Mouse (Mus musculus) forebrain, embryonic 13.5 days (tissue): Measurements from ENCODE around the gene Creb5. TPM values are rescaled to one million over a fixed set of nuclear protein-coding genes. Genes with fewer than 3 reads are reported as not detected.
A peak's percentile ranks its signal among the peaks of the same experiment; 100 is the strongest.

Experiments used
- ATAC-seq: fragments of 200-750 bp; cut with Nextera tagmentation; 2 replicates; pipeline ENCODE4 v1.8.0; 2017
- H3K27ac ChIP-seq: fragments of 300-500 bp; sonication (generic); 2 replicates; pipeline ENCODE4 v1.5.1; 2015; ENCODE audit warnings: inconsistent platforms, mild to moderate bottlenecking, moderate library complexity
- H3K27me3 ChIP-seq: fragments of 300-500 bp; sonication (generic); 2 replicates; pipeline ENCODE4 v1.6.1; 2015; ENCODE audit warnings: mild to moderate bottlenecking, inconsistent platforms
- H3K36me3 ChIP-seq: fragments of 300-500 bp; sonication (generic); 2 replicates; pipeline ENCODE4 v1.6.1; 2015; ENCODE audit warnings: mild to moderate bottlenecking, inconsistent platforms; ENCODE audit not compliant: poor library complexity, severe bottlenecking
- H3K4me1 ChIP-seq: fragments of 300-500 bp; sonication (generic); 2 replicates; pipeline ENCODE4 v1.6.1; 2015; ENCODE audit warnings: inconsistent platforms
- H3K4me2 ChIP-seq: fragments of 300-500 bp; sonication (generic); 2 replicates; pipeline ENCODE4 v1.6.1; 2015; ENCODE audit warnings: inconsistent platforms, mild to moderate bottlenecking, moderate library complexity
- H3K4me3 ChIP-seq: fragments of 300-500 bp; sonication (generic); 2 replicates; pipeline ENCODE4 v1.5.1; 2015; ENCODE audit warnings: mild to moderate bottlenecking, inconsistent platforms
- H3K9ac ChIP-seq: fragments of 300-500 bp; sonication (generic); 2 replicates; pipeline ENCODE4 v1.6.1; 2015; ENCODE audit warnings: mild to moderate bottlenecking, inconsistent platforms
- H3K9me3 ChIP-seq: fragments of 300-500 bp; sonication (generic); replicated peaks from 2 replicates; pipeline ENCODE4 v1.6.1; 2016; ENCODE audit warnings: inconsistent platforms
- WGBS: fragments of 180-500 bp; shearing (Covaris S2); methylation state at CpG from one replicate; pipeline ENCODE4 v1.1.7; 2015; 5-methylcytosine and 5-hydroxymethylcytosine counted together
- polyA plus RNA-seq: library from polyadenylated mRNA; unstranded; fragments of >200 nt; fragmentation: Nextera tagmentation; extraction: Ambion mirVana; gene quantifications from 2 replicates; pipeline ENCODE4 v1.2.1, GENCODE M21; 2015

Gene Creb5
- polyA plus RNA-seq, 1 experiment from 2014 or later, result 31.7 TPM

DNA sequence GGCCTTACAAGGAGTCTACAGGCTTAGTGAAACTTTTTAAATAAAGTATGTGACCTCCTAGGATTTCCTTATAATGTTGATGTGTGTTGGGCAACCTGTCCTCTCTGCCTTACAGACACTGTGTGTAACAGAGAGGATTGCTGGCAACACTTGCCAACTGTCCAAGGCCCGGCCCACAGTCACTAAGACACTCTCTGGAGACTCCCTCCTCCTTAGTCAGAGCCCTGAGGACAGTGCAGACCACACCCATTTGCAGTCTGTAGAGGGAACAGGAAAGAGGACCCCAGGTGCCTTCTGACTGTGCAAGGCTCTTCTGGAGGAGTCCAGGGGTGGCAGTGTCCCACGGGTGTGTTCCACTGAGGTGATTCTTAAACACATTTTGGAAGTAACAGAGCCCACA lies 397.3 kb downstream of the Creb5 start:
- H3K27me3 ChIP-seq, result no peaks in the 10 kb centered on the region

GRCm38 (mm10) chr6:53685323-53685722 lies 398.3 kb downstream of the Creb5 start:
- H3K4me1 ChIP-seq, result peaks cover 13% of the 10 kb centered on the region; the same call in 1 of the 2 replicates
- H3K4me3 ChIP-seq, result no peak overlapping the region
- H3K9me3 ChIP-seq, result no peaks in the 10 kb centered on the region
- no peak overlapping the region for H3K27ac ChIP-seq
- no peak overlapping the region for H3K4me2 ChIP-seq
- no peak for ATAC-seq
- peaks cover 10% of the 10 kb centered on the region; the same call in 1 of the 2 replicates for H3K36me3 ChIP-seq
- no peak overlapping the region for H3K9ac ChIP-seq
- WGBS, result 90% methylated on average over 14 of the region's 14 CpGs
- H3K27me3 ChIP-seq, result no peaks in the 10 kb centered on the region

More for the DNA sequence above, 397.3 kb downstream of the Creb5 start:
- WGBS, result 74% methylated on average over 2 of the region's 2 CpGs
- no peak overlapping the region for H3K27ac ChIP-seq
- ATAC-seq, result no peak
- H3K9me3 ChIP-seq, result no peaks in the 10 kb centered on the region
- no peak overlapping the region for H3K4me3 ChIP-seq
- H3K36me3 ChIP-seq, result peaks cover 10% of the 10 kb centered on the region; the same call in 1 of the 2 replicates
- no peak overlapping the region for H3K4me2 ChIP-seq
- no peak overlapping the region for H3K9ac ChIP-seq
- peaks cover 10% of the 10 kb centered on the region; the same call in 1 of the 2 replicates for H3K4me1 ChIP-seq

DNA sequence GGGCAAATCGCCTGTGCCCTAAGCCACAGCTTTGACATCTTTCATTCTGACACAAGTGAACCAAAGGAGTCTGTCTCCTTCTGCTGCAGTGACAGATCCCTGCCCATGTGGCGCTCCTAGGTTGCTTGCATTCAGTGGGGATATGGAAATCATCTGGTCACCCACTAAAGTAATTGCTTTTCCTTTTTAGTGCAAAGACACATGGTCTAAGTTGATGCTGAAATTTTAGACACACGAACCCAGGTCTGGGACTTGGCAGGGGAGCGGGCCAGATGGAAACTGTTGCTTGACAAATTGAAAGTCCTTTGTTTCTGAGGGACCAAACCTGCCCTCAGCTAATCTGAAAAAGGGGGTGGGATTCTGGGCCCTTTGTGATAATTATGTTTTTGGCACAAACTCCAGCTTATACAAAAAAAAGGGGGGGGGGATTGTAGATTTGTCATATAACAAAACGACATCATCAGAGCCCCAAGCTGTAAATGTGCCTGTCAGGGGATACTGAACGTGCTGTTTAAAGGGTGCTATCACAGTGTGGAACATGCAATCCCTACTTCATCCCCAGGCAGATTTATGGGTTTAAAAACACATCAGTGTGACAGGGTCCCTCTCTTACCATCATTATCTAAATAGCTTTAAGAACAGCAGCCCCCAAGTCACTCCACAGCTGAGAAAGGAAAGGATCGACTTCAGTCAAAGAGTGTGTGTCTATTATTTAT lies 401.9 kb downstream of the Creb5 start:
- peak; percentile 62 for ATAC-seq
- peak overlapping the region; percentile 45; the same call in 1 of the 2 replicates for H3K27ac ChIP-seq
- H3K9me3 ChIP-seq, result no peaks in the 10 kb centered on the region
- H3K4me1 ChIP-seq, result peaks cover 13% of the 10 kb centered on the region; the same call in 1 of the 2 replicates
- no peak overlapping the region for H3K4me2 ChIP-seq
- WGBS, result 59% methylated on average over 7 of the region's 7 CpGs
- no peak overlapping the region for H3K9ac ChIP-seq
- no peaks in the 10 kb centered on the region for H3K27me3 ChIP-seq
- no peak overlapping the region for H3K4me3 ChIP-seq
- H3K36me3 ChIP-seq, result peaks cover 10% of the 10 kb centered on the region; the same call in 1 of the 2 replicates

DNA sequence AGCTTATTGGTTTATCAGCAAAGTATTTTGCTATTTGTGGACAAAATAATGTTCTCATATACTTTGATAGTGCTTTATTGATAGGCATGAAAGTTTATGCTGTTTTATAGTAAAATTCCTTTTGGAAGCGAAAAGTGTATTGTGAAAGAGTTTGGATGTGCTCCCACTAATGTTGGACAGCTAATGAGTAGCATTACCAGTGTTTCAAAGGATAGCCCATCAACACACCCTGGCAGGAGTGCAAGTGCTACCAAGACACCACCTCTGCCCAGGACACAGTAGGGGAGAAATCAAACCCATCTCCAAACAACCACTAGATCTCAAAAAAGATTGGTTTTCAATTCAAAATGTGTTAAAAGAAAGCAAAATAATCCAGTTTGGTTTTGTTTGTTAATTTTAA lies 403.9 kb downstream of the Creb5 start:
- WGBS, result 84% methylated on average over 1 of the region's 1 CpGs

GRCm38 (mm10) chr6:53695216-53695615 lies 408.1 kb downstream of the Creb5 start:
- Histone ChIP-seq H3K9ac (no peak overlapping the region), H3K4me1 (peaks cover 37% of the 10 kb centered on the region), H3K4me3 (no peak overlapping the region), H3K4me2 (no peak overlapping the region), H3K9me3 (no peaks in the 10 kb centered on the region), H3K27me3 (no peaks in the 10 kb centered on the region), H3K36me3 (no peaks in the 10 kb centered on the region), H3K27ac (no peak overlapping the region; the same call in 1 of the 2 replicates)
- no peak for ATAC-seq
- WGBS, result 71% methylated on average over 9 of the region's 9 CpGs

More for the DNA sequence above, 403.9 kb downstream of the Creb5 start:
- Histone ChIP-seq H3K36me3 (no peaks in the 10 kb centered on the region), H3K4me1 (peaks cover 22% of the 10 kb centered on the region), H3K4me3 (no peak overlapping the region), H3K9ac (no peak overlapping the region), H3K27me3 (no peaks in the 10 kb centered on the region), H3K27ac (no peak overlapping the region), H3K9me3 (no peaks in the 10 kb centered on the region), H3K4me2 (no peak overlapping the region)
- no peak for ATAC-seq

DNA sequence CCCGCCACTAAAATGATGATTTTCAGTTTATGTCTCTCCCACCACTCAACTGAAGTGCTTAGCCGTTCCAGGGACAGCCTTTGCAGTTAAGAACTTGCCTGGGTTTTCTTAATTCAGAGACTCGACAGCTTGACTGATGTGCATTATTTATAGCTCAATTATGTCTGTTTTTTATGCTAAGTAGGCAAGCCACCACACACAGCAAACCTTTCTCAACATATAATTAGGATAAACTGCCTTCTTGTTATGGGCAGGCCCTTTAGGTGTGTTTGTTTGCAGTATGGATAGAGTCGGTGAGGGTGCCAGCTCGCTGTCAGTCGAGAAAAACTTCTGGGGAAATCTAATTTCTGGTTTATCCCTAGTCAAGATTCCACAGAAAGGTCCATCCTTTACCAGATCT lies 409.4 kb downstream of the Creb5 start:
- 15% methylated on average over 6 of the region's 6 CpGs for WGBS
- Histone ChIP-seq H3K4me2 (peak overlapping the region; percentile 0; the same call in 1 of the 2 replicates), H3K9me3 (no peaks in the 10 kb centered on the region), H3K4me3 (no peak overlapping the region), H3K9ac (no peak overlapping the region), H3K4me1 (peaks cover 37% of the 10 kb centered on the region), H3K27ac (peak overlapping the region; percentile 63), H3K36me3 (no peaks in the 10 kb centered on the region), H3K27me3 (no peaks in the 10 kb centered on the region)
- peak; percentile 72 for ATAC-seq

DNA sequence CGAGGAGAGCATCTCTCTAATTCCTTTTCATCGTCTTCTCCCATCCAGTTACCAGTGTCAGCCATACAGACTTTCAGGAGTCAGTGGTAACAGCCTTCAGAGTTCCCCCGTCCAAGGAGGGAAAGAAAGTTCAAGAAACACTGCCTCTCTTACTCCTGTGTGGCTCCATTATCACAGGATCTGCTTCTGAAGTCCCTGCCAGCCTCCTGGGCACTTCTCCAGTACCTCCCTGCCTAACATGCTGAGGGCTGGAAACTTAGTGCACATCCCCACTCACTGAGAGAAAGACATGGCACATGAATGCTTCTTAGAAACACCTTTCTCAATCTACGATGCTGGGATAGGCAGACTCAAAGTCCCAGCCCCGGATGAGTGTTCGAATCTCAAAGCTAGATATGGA lies 409.9 kb downstream of the Creb5 start:
- ATAC-seq, result peak; percentile 25; the same call in 1 of the 2 replicates
- Histone ChIP-seq H3K27me3 (no peaks in the 10 kb centered on the region), H3K4me2 (peak overlapping the region; percentile 0; the same call in 1 of the 2 replicates), H3K4me3 (no peak overlapping the region), H3K27ac (peak overlapping the region; percentile 63), H3K36me3 (no peaks in the 10 kb centered on the region), H3K4me1 (peaks cover 37% of the 10 kb centered on the region), H3K9me3 (no peaks in the 10 kb centered on the region), H3K9ac (no peak overlapping the region)
- 56% methylated on average over 6 of the region's 6 CpGs for WGBS

GRCm38 (mm10) chr6:53698128-53698749 lies 411.2 kb downstream of the Creb5 start:
- H3K27ac ChIP-seq, result no peak overlapping the region
- H3K9ac ChIP-seq, result no peak overlapping the region
- peak; percentile 89 for ATAC-seq
- WGBS, result 3% methylated on average over 15 of the region's 15 CpGs
- no peaks in the 10 kb centered on the region for H3K27me3 ChIP-seq
- H3K9me3 ChIP-seq, result no peaks in the 10 kb centered on the region
- peak overlapping the region; percentile 45 for H3K4me2 ChIP-seq
- H3K4me3 ChIP-seq, result no peak overlapping the region
- H3K4me1 ChIP-seq, result peaks cover 37% of the 10 kb centered on the region
- H3K36me3 ChIP-seq, result no peaks in the 10 kb centered on the region

- Histone ChIP-seq H3K36me3 (no peaks in the 10 kb centered on the region), H3K9me3 (no peaks in the 10 kb centered on the region), H3K9ac (no peak overlapping the region), H3K27ac (no peak overlapping the region), H3K4me3 (no peak overlapping the region), H3K4me2 (no peak overlapping the region), H3K27me3 (no peaks in the 10 kb centered on the region), H3K4me1 (peaks cover 12% of the 10 kb centered on the region)
- ATAC-seq, result no peak
- 62% methylated on average over 2 of the region's 2 CpGs for WGBS
These were observed 417.4 kb downstream of the Creb5 start for GRCm38 (mm10) chr6:53704440-53704839.

DNA sequence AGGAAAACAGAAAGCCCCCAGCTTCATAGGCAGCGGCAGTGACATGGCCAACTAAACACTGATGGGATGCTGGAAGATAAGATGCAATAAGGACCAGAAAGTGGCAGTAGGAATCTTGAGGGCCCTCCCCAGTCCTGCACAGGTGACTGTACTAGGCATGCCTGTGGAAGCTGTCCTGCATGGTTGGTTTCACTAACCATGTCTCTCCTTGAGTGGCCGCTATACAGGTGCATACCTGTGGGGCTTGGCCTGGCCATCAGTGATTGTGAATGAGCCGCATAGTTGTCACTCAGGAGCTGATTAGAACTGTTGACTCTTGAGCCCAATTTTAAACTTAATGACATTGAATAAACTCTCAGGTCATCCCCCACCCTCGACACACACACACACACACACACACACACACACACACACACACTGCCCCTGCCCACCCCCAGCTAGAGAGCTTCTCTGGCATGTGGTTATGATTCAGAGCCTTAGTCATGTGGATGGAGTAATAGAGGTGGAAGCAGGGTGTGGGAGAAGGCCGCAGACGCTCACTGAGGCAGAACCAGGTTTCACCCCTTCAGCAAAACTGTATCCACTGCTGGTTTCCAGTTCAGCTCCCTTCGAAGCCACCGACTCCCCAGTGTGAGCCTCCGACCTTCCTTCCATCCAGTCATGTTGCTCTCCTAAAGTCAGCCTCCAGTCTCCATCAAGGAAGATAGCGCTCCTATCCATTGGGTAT lies 419.7 kb downstream of the Creb5 start:
- 87% methylated on average over 10 of the region's 10 CpGs for WGBS
- no peak for ATAC-seq

DNA sequence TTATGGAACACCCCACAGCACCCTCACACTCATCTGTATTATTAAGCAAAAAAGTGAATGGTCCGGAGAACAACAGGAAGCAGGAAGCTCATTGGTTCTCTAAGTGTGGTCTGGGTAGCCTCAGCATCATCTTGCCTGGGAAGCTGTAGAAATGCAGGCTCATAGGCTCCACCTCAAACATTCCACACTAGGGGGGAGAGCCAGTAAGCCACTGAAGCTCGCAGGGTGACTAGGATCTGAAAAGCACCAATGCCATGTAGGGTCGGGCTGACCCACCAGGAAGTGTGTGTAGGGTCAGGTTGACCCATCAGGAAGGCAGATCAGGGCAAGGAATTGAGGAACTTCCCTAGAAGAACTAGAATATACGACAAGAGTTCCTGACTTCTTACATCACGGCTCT lies 420.7 kb downstream of the Creb5 start:
- peaks cover 19% of the 10 kb centered on the region for H3K4me1 ChIP-seq
- no peaks in the 10 kb centered on the region for H3K9me3 ChIP-seq
- no peak overlapping the region for H3K4me3 ChIP-seq
- no peaks in the 10 kb centered on the region for H3K27me3 ChIP-seq
- H3K27ac ChIP-seq, result no peak overlapping the region
- WGBS, result 84% methylated on average over 5 of the region's 5 CpGs
- no peak overlapping the region for H3K9ac ChIP-seq
- H3K36me3 ChIP-seq, result no peaks in the 10 kb centered on the region
- no peak for ATAC-seq
- no peak overlapping the region for H3K4me2 ChIP-seq

More for the DNA sequence above, 419.7 kb downstream of the Creb5 start:
- Histone ChIP-seq H3K27ac (no peak overlapping the region), H3K4me3 (no peak overlapping the region), H3K4me1 (peaks cover 19% of the 10 kb centered on the region), H3K36me3 (no peaks in the 10 kb centered on the region), H3K27me3 (no peaks in the 10 kb centered on the region), H3K9ac (no peak overlapping the region), H3K4me2 (no peak overlapping the region), H3K9me3 (no peaks in the 10 kb centered on the region)
